In genomic region chr15:102279783-102280520, GRCm38 (mm10) we compare ENCODE assay signal across 8 mouse cellular contexts. TPM values are rescaled to one million over a fixed set of nuclear protein-coding genes. Genes with fewer than 3 reads are reported as not detected.
DNase-seq lines count a peak whose midpoint lies in the region; ATAC-seq and TF ChIP-seq lines count a peak whose summit lies in the region.

No protein-coding gene starts in this region.

- H3K9ac ChIP-seq in embryonic facial prominence, embryonic 13.5 days: peak overlapping the region; percentile 84
- peak overlapping the region; percentile 92 for H3K9ac ChIP-seq in intestine, embryonic 16.5 days (ENCODE audit: low read depth, low read length)

- TF ChIP-seq CTCF in C2C12 (IDR thresholded peaks at IDR 0.05; ENCODE audit: control insufficient read depth, insufficient read depth, insufficient read length): no peak

- H3K9me3 ChIP-seq in embryonic facial prominence, embryonic 13.5 days: no peaks in the 10 kb centered on the region
- no peaks in the 10 kb centered on the region for H3K9me3 ChIP-seq in intestine, embryonic 16.5 days (ENCODE audit: control insufficient read depth, low read length)

- H3K36me3 ChIP-seq in C2C12 (ENCODE audit: control insufficient read depth, insufficient read depth) (peaks cover 20% of the 10 kb centered on the region), myocyte (ENCODE audit: control insufficient read depth, insufficient read depth) (no peaks in the 10 kb centered on the region)
- peaks cover 23% of the 10 kb centered on the region for H3K36me3 ChIP-seq in embryonic facial prominence, embryonic 13.5 days
- peaks cover 11% of the 10 kb centered on the region for H3K36me3 ChIP-seq in intestine, embryonic 16.5 days (ENCODE audit: control insufficient read depth, insufficient read depth, low read length)

- no peak for TF ChIP-seq POLR2A in myocyte (IDR thresholded peaks at IDR 0.05; ENCODE audit: insufficient read length, low read depth)

- H3K4me1 ChIP-seq in embryonic facial prominence, embryonic 13.5 days: peaks cover 21% of the 10 kb centered on the region
- H3K4me1 ChIP-seq in intestine, embryonic 16.5 days (ENCODE audit: control insufficient read depth, insufficient read depth, low read length): peaks cover 14% of the 10 kb centered on the region

- H3K27me3 ChIP-seq in C2C12 (ENCODE audit: control insufficient read depth, insufficient read depth, insufficient read length) (no peaks in the 10 kb centered on the region), myocyte (ENCODE audit: control insufficient read depth, insufficient read depth, insufficient read length) (no peaks in the 10 kb centered on the region)
- H3K27me3 ChIP-seq in embryonic facial prominence, embryonic 13.5 days: no peaks in the 10 kb centered on the region
- H3K27me3 ChIP-seq in intestine, embryonic 16.5 days (replicated peaks; ENCODE audit: control insufficient read depth, insufficient read depth, low read length): no peaks in the 10 kb centered on the region

- peak; percentile 23; the same call in 1 of the 2 replicates for ATAC-seq in embryonic facial prominence, embryonic 13.5 days (ENCODE audit: insufficient number of reproducible peaks, insufficient read depth, low FRiP score, low TSS enrichment, low read depth)
- ATAC-seq in intestine, embryonic 16.5 days: peak; percentile 41

- H3K79me2 ChIP-seq in C2C12 (ENCODE audit: control insufficient read depth, insufficient read depth): peaks cover 28% of the 10 kb centered on the region
- H3K79me2 ChIP-seq in myocyte (ENCODE audit: control insufficient read depth, insufficient read depth): peaks cover 16% of the 10 kb centered on the region

- WGBS in embryonic facial prominence, embryonic 13.5 days: 28% methylated on average over 13 of the region's 13 CpGs
- 24% methylated on average over 13 of the region's 13 CpGs for WGBS in intestine, embryonic 16.5 days

- peak; percentile 92 for DNase-seq in heart, adult 11 months
- DNase-seq in heart, postnatal 36 days: no peak
- DNase-seq in layer of hippocampus, adult 9-10 months (ENCODE audit: low spot score): no peak
- no peak for DNase-seq in frontal cortex, adult 2 months (ENCODE audit: extremely low spot score in 1 of 2, low spot score in 1 of 2)

- H3K4me3 ChIP-seq in C2C12 (ENCODE audit: insufficient read depth, poor library complexity, severe bottlenecking) (peak overlapping the region; percentile 78), myocyte (peak overlapping the region; percentile 69)
- H3K4me3 ChIP-seq in embryonic facial prominence, embryonic 13.5 days: peak overlapping the region; percentile 85
- peak overlapping the region; percentile 88 for H3K4me3 ChIP-seq in intestine, embryonic 16.5 days (ENCODE audit: low read length)

- H3K79me3 ChIP-seq in C2C12 (ENCODE audit: low read depth): peaks cover 25% of the 10 kb centered on the region

- peak overlapping the region; percentile 92 for H3K4me2 ChIP-seq in embryonic facial prominence, embryonic 13.5 days
- H3K4me2 ChIP-seq in intestine, embryonic 16.5 days (ENCODE audit: low read depth, low read length): peak overlapping the region; percentile 70
- peak overlapping the region; percentile 96 for H3K4me2 ChIP-seq in myocyte (ENCODE audit: low read depth)

- peak overlapping the region; percentile 89 for H3K27ac ChIP-seq in embryonic facial prominence, embryonic 13.5 days
- H3K27ac ChIP-seq in intestine, embryonic 16.5 days (ENCODE audit: low read length): peak overlapping the region; percentile 94

- H3ac ChIP-seq in C2C12 (ENCODE audit: control insufficient read depth, insufficient read length, low read depth): peak overlapping the region; percentile 84
- H3ac ChIP-seq in myocyte (ENCODE audit: control insufficient read depth, insufficient read length): peak overlapping the region; percentile 32

- intact Hi-C loops in heart, postnatal 36 days (cut with DNase I): loop anchor here (1.0 to 2.0 kb wide), 4 partner anchors 31 to 101 kb away; partner anchors contain the start of gene Zfp740

TF ChIP-seq in C2C12, 6 proteins besides CTCF, POLR2A, EP300 and RAD21:
- TF ChIP-seq MAX (IDR thresholded peaks at IDR 0.05) (no peak), USF1 (IDR thresholded peaks at IDR 0.05; ENCODE audit: low read depth) (no peak), MYOG (IDR thresholded peaks at IDR 0.05; ENCODE audit: control insufficient read depth, extremely low read depth, insufficient read length) (no peak), CEBPB (IDR thresholded peaks at IDR 0.05; ENCODE audit: low read depth) (no peak), FOSL1 (IDR thresholded peaks at IDR 0.05; ENCODE audit: insufficient read depth, low read length, poor library complexity, severe bottlenecking) (no peak), MYOD1 (IDR thresholded peaks at IDR 0.05; ENCODE audit: control insufficient read depth, insufficient read length, low read depth) (no peak)

TF ChIP-seq in myocyte, 11 proteins besides CTCF, POLR2A, EP300 and RAD21:
- TF ChIP-seq MAX (IDR thresholded peaks at IDR 0.05; ENCODE audit: low read depth) (no peak), TCF3 (IDR thresholded peaks at IDR 0.05; ENCODE audit: insufficient read length, low read depth) (no peak)

RNA-seq across cellular contexts. Expression of gene Mfsd5, which starts 0.7 kb away (rescaled TPM):
- total RNA-seq in heart, postnatal 36 days (2021): 10 to 100 TPM; 18.1 to 19.4 TPM
- polyA plus RNA-seq in C2C12 (2012; fragmentation: generic; extraction: Trizol) (126 TPM), myocyte (2012; fragmentation: generic; extraction: Trizol) (83.3 TPM)
- 60.3 and 67.3 TPM in 2 replicates for polyA plus RNA-seq in embryonic facial prominence, embryonic 13.5 days (2015; fragmentation: Nextera tagmentation; extraction: Ambion mirVana)
- 74.2 and 77.6 TPM in 2 replicates for polyA plus RNA-seq in intestine, embryonic 16.5 days (2015; fragmentation: Nextera tagmentation; extraction: Ambion mirVana)
- 46.2 and 48.9 TPM in 2 replicates for polyA plus RNA-seq in frontal cortex, adult 2 months (2012; rRNA removed)

RNA-seq across cellular contexts. Expression of gene Gm9918, which starts 9.6 kb away (rescaled TPM):
- not detected for total RNA-seq in heart, postnatal 36 days (2021)
- polyA plus RNA-seq in C2C12 (2012; fragmentation: generic; extraction: Trizol) (not detected), myocyte (2012; fragmentation: generic; extraction: Trizol) (not detected)
- polyA plus RNA-seq in embryonic facial prominence, embryonic 13.5 days (2015; fragmentation: Nextera tagmentation; extraction: Ambion mirVana): 1.9 and 2.3 TPM in 2 replicates
- 0.13 TPM in 1 of 2 replicates, not detected in the other for polyA plus RNA-seq in intestine, embryonic 16.5 days (2015; fragmentation: Nextera tagmentation; extraction: Ambion mirVana)
- 0.08 and 0.15 TPM in 2 replicates for polyA plus RNA-seq in frontal cortex, adult 2 months (2012; rRNA removed)

RNA-seq across cellular contexts. Expression of gene Espl1, which starts 16.1 kb away (rescaled TPM):
- 1 to 10 TPM; 1.0 to 2.1 TPM for total RNA-seq in heart, postnatal 36 days (2021)
- polyA plus RNA-seq in C2C12 (2012; fragmentation: generic; extraction: Trizol) (47.0 TPM), myocyte (2012; fragmentation: generic; extraction: Trizol) (16.7 TPM)
- 25.3 and 26.4 TPM in 2 replicates for polyA plus RNA-seq in embryonic facial prominence, embryonic 13.5 days (2015; fragmentation: Nextera tagmentation; extraction: Ambion mirVana)
- 18.0 and 21.1 TPM in 2 replicates for polyA plus RNA-seq in intestine, embryonic 16.5 days (2015; fragmentation: Nextera tagmentation; extraction: Ambion mirVana)
- polyA plus RNA-seq in frontal cortex, adult 2 months (2012; rRNA removed): 1.6 TPM in 2 replicates

RNA-seq across cellular contexts. Expression of gene Rarg, which starts 22.6 kb away (rescaled TPM):
- total RNA-seq in heart, postnatal 36 days (2021): 10 to 100 TPM; 20.0 to 21.9 TPM
- 92.5 TPM for polyA plus RNA-seq in C2C12 (2012; fragmentation: generic; extraction: Trizol)
- polyA plus RNA-seq in embryonic facial prominence, embryonic 13.5 days (2015; fragmentation: Nextera tagmentation; extraction: Ambion mirVana): 135 and 143 TPM in 2 replicates
- polyA plus RNA-seq in intestine, embryonic 16.5 days (2015; fragmentation: Nextera tagmentation; extraction: Ambion mirVana): 13.6 and 14.7 TPM in 2 replicates
- 63.8 TPM for polyA plus RNA-seq in myocyte (2012; fragmentation: generic; extraction: Trizol)
- 10.5 and 11.2 TPM in 2 replicates for polyA plus RNA-seq in frontal cortex, adult 2 months (2012; rRNA removed)

RNA-seq across cellular contexts. Expression of gene Pfdn5, which starts 46.0 kb away (rescaled TPM):
- 100 to 1,000 TPM; 308 to 311 TPM for total RNA-seq in heart, postnatal 36 days (2021)
- polyA plus RNA-seq in C2C12 (2012; fragmentation: generic; extraction: Trizol): 378 TPM
- polyA plus RNA-seq in embryonic facial prominence, embryonic 13.5 days (2015; fragmentation: Nextera tagmentation; extraction: Ambion mirVana): 458 and 502 TPM in 2 replicates
- 280 and 283 TPM in 2 replicates for polyA plus RNA-seq in intestine, embryonic 16.5 days (2015; fragmentation: Nextera tagmentation; extraction: Ambion mirVana)
- polyA plus RNA-seq in myocyte (2012; fragmentation: generic; extraction: Trizol): 476 TPM
- polyA plus RNA-seq in frontal cortex, adult 2 months (2012; rRNA removed): 485 and 514 TPM in 2 replicates
